In genomic region chr3:108489968-108490367, GRCm38 (mm10) we compare ENCODE assay signal across 12 mouse cellular contexts. TPM values are rescaled to one million over a fixed set of nuclear protein-coding genes. Genes with fewer than 3 reads are reported as not detected.
DNase-seq lines count a peak whose midpoint lies in the region; ATAC-seq and TF ChIP-seq lines count a peak whose summit lies in the region.
"Had no signal": no experiment of that assay in that cellular context is flagged by ENCODE, and none has a peak within 500 bp of the region (broad histone marks: within the 10 kb centered on the region; RNA-seq: fewer than 3 reads in every experiment).

No protein-coding gene starts in this region.

- H3K27me3 ChIP-seq in forebrain, postnatal 0 days (ENCODE audit: insufficient read depth, low read length): no peaks in the 10 kb centered on the region
- H3K27me3 ChIP-seq in forebrain, embryonic 11.5 days (ENCODE audit: control insufficient read depth, insufficient read depth, low read length): no peaks in the 10 kb centered on the region
- H3K27me3 ChIP-seq: kidney, embryonic 15.5 days had no signal

- H3K4me3 ChIP-seq in forebrain, postnatal 0 days (ENCODE audit: low read depth, low read length): no peak overlapping the region
- no peak overlapping the region for H3K4me3 ChIP-seq in forebrain, embryonic 11.5 days (ENCODE audit: low read depth, low read length)
- H3K4me3 ChIP-seq in lung, adult 2 months (replicated peaks; ENCODE audit: extremely low read depth, low read depth, low read length): no peak overlapping the region
- H3K4me3 ChIP-seq in bone marrow, adult 2 months (replicated peaks; ENCODE audit: control insufficient read depth, low read depth, low read length): no peak overlapping the region
- H3K4me3 ChIP-seq: kidney, embryonic 15.5 days had no signal

- no peak for ATAC-seq in forebrain, postnatal 0 days
- no peak for ATAC-seq in forebrain, embryonic 11.5 days (replicated peaks; ENCODE audit: low FRiP score)

- no peak overlapping the region for H3K4me2 ChIP-seq in forebrain, postnatal 0 days (ENCODE audit: low read depth)
- no peak overlapping the region for H3K4me2 ChIP-seq in forebrain, embryonic 11.5 days (ENCODE audit: low read depth, low read length, severe bottlenecking)
- H3K4me2 ChIP-seq: kidney, embryonic 15.5 days had no signal

- TF ChIP-seq POLR2A in lung, adult 2 months (IDR thresholded peaks at IDR 0.05; ENCODE audit: borderline replicate concordance, extremely low read depth, low read depth, low read length): no peak
- TF ChIP-seq POLR2A in bone marrow, adult 2 months (IDR thresholded peaks at IDR 0.05; ENCODE audit: borderline replicate concordance, control insufficient read depth, low read depth, low read length): no peak

- H3K4me1 ChIP-seq in forebrain, postnatal 0 days (ENCODE audit: insufficient read depth): no peaks in the 10 kb centered on the region
- peaks cover 3% of the 10 kb centered on the region; the same call in 1 of the 2 replicates for H3K4me1 ChIP-seq in forebrain, embryonic 11.5 days (replicated peaks; ENCODE audit: control insufficient read depth, insufficient read depth, low read length)
- no peaks in the 10 kb centered on the region for H3K4me1 ChIP-seq in lung, adult 2 months (ENCODE audit: control insufficient read depth, insufficient read depth, low read length)
- no peaks in the 10 kb centered on the region for H3K4me1 ChIP-seq in bone marrow, adult 2 months (ENCODE audit: control insufficient read depth, insufficient read depth, low read length)
- H3K4me1 ChIP-seq: kidney, embryonic 15.5 days had no signal

- H3K9ac ChIP-seq in forebrain, postnatal 0 days: no peak overlapping the region
- no peak overlapping the region for H3K9ac ChIP-seq in forebrain, embryonic 11.5 days (ENCODE audit: low read length)
- H3K9ac ChIP-seq: kidney, embryonic 15.5 days had no signal

- no peak for DNase-seq in forebrain, postnatal 0 days
- no peak for DNase-seq in forebrain, embryonic 11.5 days (ENCODE audit: low spot score)
- no peak for DNase-seq in lung, adult 2 months
- no peak for DNase-seq in lung, postnatal 4 days
- peak; percentile 29 to 42 for DNase-seq in B cell, adult 2 months
- DNase-seq in testis, postnatal 14 days (ENCODE audit: low spot score): no peak
- no peak for DNase-seq in left cerebral cortex, adult 9 months (ENCODE audit: low spot score in 2 of 2)

- 47% methylated on average over 3 of the region's 3 CpGs for WGBS in forebrain, postnatal 0 days
- WGBS in forebrain, embryonic 11.5 days: 41% methylated on average over 3 of the region's 3 CpGs
- 47% methylated on average over 3 of the region's 3 CpGs for WGBS in lung, adult 2 months
- WGBS in bone marrow, adult 2 months: 55% methylated on average over 3 of the region's 3 CpGs

- no peaks in the 10 kb centered on the region for H3K36me3 ChIP-seq in forebrain, postnatal 0 days (ENCODE audit: insufficient read depth)
- no peaks in the 10 kb centered on the region for H3K36me3 ChIP-seq in forebrain, embryonic 11.5 days (ENCODE audit: control insufficient read depth, insufficient read depth, low read length)
- H3K36me3 ChIP-seq: kidney, embryonic 15.5 days had no signal

- peak; percentile 52 for TF ChIP-seq CTCF in forebrain, postnatal 0 days (IDR thresholded peaks at IDR 0.05; ENCODE audit: low read depth)
- peak; percentile 24; the same call in 1 of the 2 replicates for TF ChIP-seq CTCF in lung, adult 2 months (IDR thresholded peaks at IDR 0.05; ENCODE audit: insufficient read depth, low read length)
- TF ChIP-seq CTCF in bone marrow, adult 2 months (IDR thresholded peaks at IDR 0.05; ENCODE audit: control insufficient read depth, insufficient read depth, low read length): peak; percentile 31

- no peaks in the 10 kb centered on the region for H3K9me3 ChIP-seq in forebrain, postnatal 0 days (ENCODE audit: low read length)
- no peaks in the 10 kb centered on the region for H3K9me3 ChIP-seq in forebrain, embryonic 11.5 days (ENCODE audit: control insufficient read depth, low read length)
- H3K9me3 ChIP-seq: kidney, embryonic 15.5 days had no signal

- no peak overlapping the region for H3K27ac ChIP-seq in forebrain, postnatal 0 days (ENCODE audit: low read depth, low read length)
- H3K27ac ChIP-seq in forebrain, embryonic 11.5 days (ENCODE audit: low read depth, low read length): no peak overlapping the region
- H3K27ac ChIP-seq in bone marrow, adult 2 months (ENCODE audit: control insufficient read depth, insufficient read depth, low read depth, low read length, poor library complexity): no peak overlapping the region
- H3K27ac ChIP-seq: kidney, embryonic 15.5 days had no signal

RNA-seq across cellular contexts. Expression of gene 1700013F07Rik, which starts 44.0 kb away (rescaled TPM):
- total RNA-seq in forebrain, postnatal 0 days (2014; rRNA removed): 0.85 and 1.8 TPM in 2 replicates
- 3.0 and 4.5 TPM in 2 replicates for polyA plus RNA-seq in forebrain, postnatal 0 days (2015; fragmentation: Nextera tagmentation; extraction: Ambion mirVana)
- polyA plus RNA-seq in forebrain, embryonic 11.5 days (2014; fragmentation: Nextera tagmentation; extraction: Ambion mirVana): 0.63 and 0.68 TPM in 2 replicates
- polyA plus RNA-seq in lung, adult 2 months (2012; rRNA removed): 7.1 and 7.7 TPM in 2 replicates
- not detected in 2 replicates for polyA plus RNA-seq in bone marrow, adult 2 months (2011; ENCODE audit: insufficient read depth, insufficient read length, low replicate concordance, missing spikeins)
- total RNA-seq: heart, adult 8-10 months; hematopoietic stem cell, adult 5-6 weeks; megakaryocyte progenitor cell, adult 5-6 weeks had no signal
- polyA plus RNA-seq: kidney, embryonic 15.5 days had no signal

RNA-seq across cellular contexts. Expression of gene Sars, which starts 45.0 kb away (rescaled TPM):
- 196 and 202 TPM in 2 replicates for total RNA-seq in forebrain, postnatal 0 days (2014; rRNA removed)
- polyA plus RNA-seq in forebrain, postnatal 0 days (2015; fragmentation: Nextera tagmentation; extraction: Ambion mirVana): 220 and 223 TPM in 2 replicates
- polyA plus RNA-seq in forebrain, embryonic 11.5 days (2014; fragmentation: Nextera tagmentation; extraction: Ambion mirVana): 180 and 189 TPM in 2 replicates
- 29.4 and 48.0 TPM in 2 replicates for polyA plus RNA-seq in lung, adult 2 months (2012; rRNA removed)
- 43.5 and 69.1 TPM in 2 replicates for polyA plus RNA-seq in bone marrow, adult 2 months (2011; ENCODE audit: insufficient read depth, insufficient read length, low replicate concordance, missing spikeins)

RNA-seq across cellular contexts. Expression of gene 5330417C22Rik, which starts 46.4 kb away (rescaled TPM):
- total RNA-seq in forebrain, postnatal 0 days (2014; rRNA removed): 9.2 and 11.5 TPM in 2 replicates
- 16.6 and 17.5 TPM in 2 replicates for polyA plus RNA-seq in forebrain, postnatal 0 days (2015; fragmentation: Nextera tagmentation; extraction: Ambion mirVana)
- polyA plus RNA-seq in forebrain, embryonic 11.5 days (2014; fragmentation: Nextera tagmentation; extraction: Ambion mirVana): 2.2 and 2.8 TPM in 2 replicates
- 45.7 and 56.3 TPM in 2 replicates for polyA plus RNA-seq in lung, adult 2 months (2012; rRNA removed)
- not detected in 2 replicates for polyA plus RNA-seq in bone marrow, adult 2 months (2011; ENCODE audit: insufficient read depth, insufficient read length, low replicate concordance, missing spikeins)

Comparison
In these comparisons a context has a peak if more than half of its experiments do, and no peak if none do; other contexts are left out.
1. DNase-seq: peak in B cell, adult 2 months (2 of 2); none in forebrain, postnatal 0 days (single experiment), forebrain, embryonic 11.5 days (single experiment), lung, adult 2 months (single experiment), lung, postnatal 4 days (0 of 2), testis, postnatal 14 days (single experiment) and left cerebral cortex, adult 9 months (0 of 2).
2. Peak in every context shown above with its lines, with median percentiles within 50 percentile points of each other: CTCF ChIP-seq.